Mouse (Mus musculus) adrenal gland, postnatal 10 days (tissue): ENCODE data around the gene Robo1. TPM values are rescaled to one million over a fixed set of nuclear protein-coding genes. Genes with fewer than 3 reads are reported as not detected.
"Not testable (repeated sequence)": the region's sequence is repeated elsewhere in the genome, so short reads cannot be mapped to it uniquely, and the experiment has no call there.

Experiments
- DNase-seq: peaks from one replicate; pipeline ENCODE4 v3.0.0; 2021; ENCODE audit warnings: mixed read lengths
- total RNA-seq, 2 experiments: library from RNA; stranded (reverse); gene quantifications; 2 replicates each; pipeline ENCODE4 v1.2.3; 2021

Gene Robo1
- total RNA-seq, 2 experiments from 2014 or later: 67.1 to 70.5 TPM

DNA sequence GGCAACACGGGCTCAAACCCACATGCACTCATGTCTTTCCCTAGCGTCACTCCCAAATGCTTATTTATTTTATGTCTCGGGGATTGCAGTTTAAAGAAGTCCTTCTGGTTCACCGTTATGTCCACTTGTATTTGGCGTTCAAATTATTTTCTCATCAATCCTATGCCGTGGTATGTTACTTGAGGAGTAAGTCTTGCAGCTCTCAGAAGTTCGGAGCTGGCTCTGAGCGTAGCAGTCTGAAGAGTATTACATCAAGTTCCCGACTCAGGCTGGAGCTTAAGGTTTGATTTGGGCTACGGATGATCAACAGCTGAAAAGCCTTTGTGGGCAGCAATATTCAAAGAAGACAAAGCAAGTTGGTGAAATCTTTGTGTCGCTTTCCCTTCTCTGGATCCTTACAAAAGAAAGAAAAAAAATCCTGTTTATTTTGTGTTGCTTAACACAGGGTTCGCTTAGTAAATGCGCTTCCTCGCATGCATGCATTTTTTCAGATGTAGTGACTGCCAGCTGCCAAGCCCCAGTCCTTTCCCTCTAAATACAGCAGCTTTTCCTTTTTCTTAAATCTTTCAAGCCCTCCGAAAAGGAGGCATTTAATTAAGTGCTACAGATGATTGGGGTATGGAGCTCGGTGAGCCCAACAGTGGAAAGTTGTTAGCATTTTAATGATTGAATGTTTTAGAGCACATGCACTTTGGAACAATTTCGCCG is 136.5 kb downstream of the Robo1 start:
- DNase-seq: no peak

- no peak for DNase-seq
Measured at GRCm38 (mm10) chr16:72458155-72458554, 150.0 kb downstream of the Robo1 start.

- no peak for DNase-seq
Measured at GRCm38 (mm10) chr16:72458576-72458975, 150.5 kb downstream of the Robo1 start.

DNA sequence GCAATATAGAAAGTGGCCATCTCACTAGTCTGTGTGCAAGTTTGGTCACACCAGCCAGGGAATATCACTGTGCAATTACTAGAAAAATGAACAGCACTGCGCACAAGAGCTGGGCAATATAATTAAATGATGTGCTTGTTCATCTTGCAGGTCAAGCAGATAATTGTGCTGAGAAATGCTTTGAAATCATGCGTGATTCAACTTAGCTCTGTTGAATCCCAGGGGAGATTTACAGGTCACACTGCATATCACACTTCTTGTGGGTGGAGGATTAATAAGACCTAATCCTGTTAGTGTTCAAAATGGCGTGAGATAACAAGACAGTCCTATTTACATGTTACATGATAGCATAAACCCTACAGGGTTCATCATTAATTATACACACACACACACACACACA is 157.6 kb downstream of the Robo1 start:
- DNase-seq: no peak

DNA sequence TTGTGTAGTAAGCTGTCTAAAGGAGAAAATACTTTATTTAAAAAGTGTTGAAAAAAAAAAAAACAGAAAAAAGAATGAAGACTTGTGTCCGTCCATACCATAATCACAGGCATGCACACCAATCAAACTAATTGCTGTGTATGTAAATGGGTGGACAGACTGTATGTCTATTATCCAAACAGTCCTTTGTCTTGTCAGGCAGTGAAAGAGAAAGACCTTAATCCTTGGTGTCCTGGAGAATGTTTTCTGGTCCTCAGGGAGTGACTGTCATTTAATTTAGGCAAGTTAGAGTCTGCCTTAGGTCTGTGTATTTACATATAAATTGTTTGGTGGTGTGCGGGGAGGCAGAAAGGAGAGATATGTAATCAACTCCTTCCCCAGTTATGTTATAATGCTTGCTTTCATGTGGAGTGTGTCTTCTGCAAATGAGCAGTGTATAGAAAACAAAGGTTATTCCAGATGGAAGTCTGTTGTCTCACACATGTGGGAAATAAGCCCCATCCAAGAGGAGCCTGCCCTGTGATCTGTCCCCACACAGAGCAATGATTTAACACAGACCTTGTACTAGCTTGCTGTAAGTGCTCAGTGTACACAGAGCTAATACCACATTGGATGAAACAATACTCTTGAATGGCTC is 162.0 kb downstream of the Robo1 start:
- DNase-seq: no peak

- no peak for DNase-seq
Measured at GRCm38 (mm10) chr16:72510716-72511199, 202.7 kb downstream of the Robo1 start.

DNA sequence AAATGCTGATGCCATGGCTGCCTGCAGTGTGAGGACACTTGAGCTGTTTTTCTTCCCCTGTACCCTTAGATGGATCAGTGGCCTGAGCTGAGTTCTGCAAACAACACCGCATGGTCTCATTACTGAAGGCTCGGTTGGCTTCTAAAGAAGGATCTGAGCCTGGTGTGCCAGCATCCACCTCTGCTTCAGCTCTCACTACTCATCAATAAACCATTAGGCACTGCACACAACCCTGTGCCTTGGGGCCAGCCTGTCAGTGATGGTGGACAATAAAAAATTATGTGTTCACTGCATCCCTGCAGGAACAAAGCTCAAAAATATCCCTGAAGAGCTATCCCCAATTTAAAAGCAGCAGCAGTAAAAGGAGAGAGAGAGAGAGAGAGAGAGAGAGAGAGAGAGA is 223.2 kb downstream of the Robo1 start:
- no peak for DNase-seq

GRCm38 (mm10) chr16:72533900-72534571 is 225.9 kb downstream of the Robo1 start:
- no peak for DNase-seq

GRCm38 (mm10) chr16:72538171-72538570 is 230.1 kb downstream of the Robo1 start:
- DNase-seq: no peak

DNA sequence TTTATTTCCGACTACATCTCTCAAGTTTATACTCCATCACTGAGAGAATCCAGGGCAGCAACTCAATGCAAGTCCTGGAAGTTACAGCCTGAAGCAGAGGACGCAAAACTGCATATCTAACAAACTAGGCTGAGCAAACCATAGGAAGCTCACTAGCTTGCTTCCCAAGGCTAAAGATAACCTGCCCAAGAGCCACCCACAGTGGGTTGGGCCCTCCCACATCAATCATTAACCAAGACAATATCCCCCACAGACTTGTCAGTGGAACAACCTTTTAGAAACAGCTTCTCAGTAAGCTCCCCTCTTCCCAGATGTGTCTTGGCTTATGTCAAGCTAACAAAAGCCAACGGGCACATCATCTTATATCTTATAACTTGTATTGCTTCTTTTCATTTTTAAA is 235.8 kb downstream of the Robo1 start:
- DNase-seq: no peak

- DNase-seq: no peak
Measured at GRCm38 (mm10) chr16:72544950-72545349, 236.8 kb downstream of the Robo1 start.

DNA sequence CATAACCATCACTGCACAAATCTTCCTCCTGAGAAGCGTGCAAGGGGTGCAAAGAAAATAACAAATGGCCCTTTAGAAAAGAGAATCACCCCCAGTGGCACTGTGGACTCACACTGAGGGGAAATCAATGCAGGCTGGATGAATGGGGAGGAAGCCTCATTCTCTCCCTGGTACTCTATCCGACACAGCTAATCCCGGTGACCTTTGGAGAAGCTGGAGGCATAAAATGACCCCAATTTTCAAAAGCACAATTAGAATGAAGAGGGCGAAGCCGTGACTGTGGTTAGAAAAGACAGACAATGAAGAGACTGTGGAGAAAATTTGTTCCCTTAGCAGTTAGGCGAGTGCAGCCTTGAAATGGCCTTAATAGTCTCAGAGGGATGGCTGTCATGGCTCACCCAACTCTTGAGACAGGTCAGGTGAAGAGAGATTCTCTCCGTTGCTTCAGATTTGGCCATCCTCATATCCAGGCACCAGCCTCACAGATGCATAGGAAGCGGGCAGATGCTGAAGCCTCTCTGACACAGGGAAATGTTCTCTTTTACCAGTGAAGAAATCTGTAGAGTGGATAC is 243.7 kb downstream of the Robo1 start:
- no peak for DNase-seq

GRCm38 (mm10) chr16:72553713-72554112 is 245.6 kb downstream of the Robo1 start:
- no peak for DNase-seq

DNA sequence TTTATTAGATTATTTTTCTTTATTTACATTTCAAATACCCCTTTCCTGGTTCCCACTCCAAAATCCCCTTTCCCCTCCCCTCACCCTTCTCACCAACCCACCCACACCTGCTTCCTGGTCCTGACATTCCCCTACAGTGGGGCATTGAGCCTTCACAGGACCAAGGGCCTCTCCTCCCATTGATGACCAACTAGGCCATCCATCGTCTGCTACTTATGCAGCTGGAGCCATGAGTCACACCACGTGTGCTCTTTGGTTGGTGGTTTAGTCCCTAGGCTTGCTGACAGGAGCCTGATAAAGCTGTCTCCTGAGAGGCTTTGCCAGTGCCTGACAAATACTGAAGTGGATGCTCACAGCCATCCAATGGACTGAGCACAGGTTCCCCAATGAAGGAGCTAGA is 254.0 kb downstream of the Robo1 start:
- not testable (repeated sequence) for DNase-seq

- DNase-seq: no peak
Measured at GRCm38 (mm10) chr16:72563196-72563963, 255.3 kb downstream of the Robo1 start.

DNA sequence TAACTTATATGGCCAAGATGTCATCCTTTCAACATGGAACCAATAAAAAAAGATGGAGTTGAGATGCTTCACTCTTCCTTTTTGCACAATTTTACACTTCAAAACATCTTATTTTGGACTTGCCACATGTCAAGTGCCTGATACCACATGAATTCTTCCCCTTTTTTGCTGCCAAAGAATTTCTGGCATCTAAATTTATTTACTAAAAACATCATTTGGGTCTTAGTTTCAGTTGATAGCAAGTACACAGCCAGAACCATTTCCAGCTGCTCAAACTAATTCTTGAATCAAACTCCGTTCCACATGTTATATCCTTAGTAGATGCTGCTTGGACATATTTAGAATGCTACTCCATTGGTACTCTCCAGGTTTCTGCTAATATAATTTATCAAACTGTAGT is 267.1 kb downstream of the Robo1 start:
- no peak for DNase-seq

- no peak for DNase-seq
Measured at GRCm38 (mm10) chr16:72576956-72577355, 268.9 kb downstream of the Robo1 start.

DNA sequence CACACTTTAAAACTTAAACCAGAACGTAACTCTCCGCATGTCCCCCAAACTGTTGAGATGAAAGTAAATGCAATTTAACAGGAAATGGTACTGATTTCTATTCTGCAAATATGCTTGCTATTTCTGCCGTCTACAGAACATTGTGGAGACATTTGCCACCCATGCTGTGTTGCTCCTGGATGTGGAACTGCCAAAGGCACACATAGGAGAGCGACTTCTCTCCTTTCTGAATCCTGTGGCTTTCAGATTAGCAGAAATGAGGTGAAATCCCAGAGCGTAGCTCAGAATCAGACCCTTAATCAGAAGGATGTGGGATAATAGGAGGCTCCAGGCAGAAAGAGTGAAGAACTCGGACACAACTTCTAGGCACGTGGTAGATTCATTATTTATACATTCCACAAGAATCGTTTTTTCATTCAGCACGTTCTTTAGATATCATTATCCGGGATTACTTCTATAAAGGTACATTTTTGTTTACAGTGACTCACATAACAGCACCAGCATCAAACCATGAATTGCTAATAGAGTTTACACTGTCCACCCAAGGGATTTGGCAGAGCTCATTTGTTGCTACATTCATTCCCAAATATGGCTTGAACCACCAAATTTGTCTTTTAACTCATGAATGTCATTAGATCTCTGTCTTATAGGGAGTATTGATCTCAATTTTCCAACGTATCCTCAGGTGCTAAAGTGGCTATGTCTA is 276.5 kb downstream of the Robo1 start:
- DNase-seq: no peak

GRCm38 (mm10) chr16:72585160-72585813 is 277.2 kb downstream of the Robo1 start:
- no peak for DNase-seq

- DNase-seq: no peak
Measured at GRCm38 (mm10) chr16:72587376-72588072, 279.4 kb downstream of the Robo1 start.
